Mouse (Mus musculus): ENCODE measurements around the gene Rpusd3. TPM values are rescaled to one million over a fixed set of nuclear protein-coding genes. Genes with fewer than 3 reads are reported as not detected.

The Rpusd3 gene
- total RNA-seq, 2 experiments from 2014 or later, result 32.7 to 32.9 TPM

GRCm38 (mm10) chr6:113390715-113391114 lies 28.4 kb downstream of the Rpusd3 start:
- no peak for DNase-seq (ENCODE audit: extremely low spot score in 1 of 2, low spot score in 1 of 2)

GRCm38 (mm10) chr6:113388960-113389359 lies 30.2 kb downstream of the Rpusd3 start, which contains the start of gene Ttll3:
Gene Ttll3, plus strand, starts transcription at chr6:113389260.
- DNase-seq (ENCODE audit: extremely low spot score in 1 of 2, low spot score in 1 of 2), result no peak

GRCm38 (mm10) chr6:113386025-113386424 lies 33.1 kb downstream of the Rpusd3 start:
- no peak for DNase-seq (ENCODE audit: extremely low spot score in 1 of 2, low spot score in 1 of 2)

GRCm38 (mm10) chr6:113385160-113385714 lies 33.9 kb downstream of the Rpusd3 start:
- DNase-seq (ENCODE audit: extremely low spot score in 1 of 2, low spot score in 1 of 2), result no peak

GRCm38 (mm10) chr6:113384351-113384927 lies 34.7 kb downstream of the Rpusd3 start:
- DNase-seq (ENCODE audit: extremely low spot score in 1 of 2, low spot score in 1 of 2), result no peak

- DNase-seq (ENCODE audit: extremely low spot score in 1 of 2, low spot score in 1 of 2), result no peak
Measured at GRCm38 (mm10) chr6:113380480-113380879, 38.7 kb downstream of the Rpusd3 start.

- DNase-seq (ENCODE audit: extremely low spot score in 1 of 2, low spot score in 1 of 2), result no peak
Measured at GRCm38 (mm10) chr6:113379246-113379645, 39.9 kb downstream of the Rpusd3 start.

- DNase-seq (ENCODE audit: extremely low spot score in 1 of 2, low spot score in 1 of 2), result peak; percentile 88 to 93
Measured at GRCm38 (mm10) chr6:113377496-113378385, 41.4 kb downstream of the Rpusd3 start, which contains the start of the genes Tada3 and Arpc4. Gene Tada3, minus strand, starts transcription at chr6:113377883. Gene Arpc4, plus strand, starts transcription at chr6:113378115.

GRCm38 (mm10) chr6:113377172-113377495 lies 42.0 kb downstream of the Rpusd3 start:
- DNase-seq (ENCODE audit: extremely low spot score in 1 of 2, low spot score in 1 of 2), result no peak

- DNase-seq (ENCODE audit: extremely low spot score in 1 of 2, low spot score in 1 of 2), result no peak
Measured at GRCm38 (mm10) chr6:113373491-113373890, 45.6 kb downstream of the Rpusd3 start.

- no peak for DNase-seq (ENCODE audit: extremely low spot score in 1 of 2, low spot score in 1 of 2)
Measured at GRCm38 (mm10) chr6:113370194-113370929, 48.8 kb downstream of the Rpusd3 start.

GRCm38 (mm10) chr6:113368577-113368976 lies 50.6 kb downstream of the Rpusd3 start:
- DNase-seq (ENCODE audit: extremely low spot score in 1 of 2, low spot score in 1 of 2), result no peak

GRCm38 (mm10) chr6:113368124-113368523 lies 51.0 kb downstream of the Rpusd3 start:
- DNase-seq (ENCODE audit: extremely low spot score in 1 of 2, low spot score in 1 of 2), result no peak

- no peak for DNase-seq (ENCODE audit: extremely low spot score in 1 of 2, low spot score in 1 of 2)
Measured at GRCm38 (mm10) chr6:113367574-113367973, 51.6 kb downstream of the Rpusd3 start.

- no peak for DNase-seq (ENCODE audit: extremely low spot score in 1 of 2, low spot score in 1 of 2)
Measured at GRCm38 (mm10) chr6:113366639-113367038, 52.5 kb downstream of the Rpusd3 start.

Small RNA genes lying within 50 kb of the gene (microRNA-seq; reads per million reads assigned to microRNA genes)
- 0 reads per million in 2 experiments for gene Gm24387

Other genes with a start within 250 kb of the Rpusd3 start
- gene Lhfpl4, start 224.0 kb downstream of the Rpusd3 start, total RNA-seq (2021), result 10 to 100 TPM; 73.2 to 84.9 TPM
- 10 to 100 TPM; 15.7 to 17.3 TPM for gene Mtmr14, start 181.5 kb downstream of the Rpusd3 start, total RNA-seq (2021)
- 10 to 100 TPM; 17.5 to 18.9 TPM for gene Cpne9, start 137.0 kb downstream of the Rpusd3 start, total RNA-seq (2021)
- 10 to 100 TPM; 32.2 to 35.1 TPM for gene Brpf1, start 112.2 kb downstream of the Rpusd3 start, total RNA-seq (2021)
- gene Ogg1, start 92.4 kb downstream of the Rpusd3 start, total RNA-seq (2021), result 1 to 10 TPM; 7.8 to 8.2 TPM
- gene Camk1, start 75.4 kb downstream of the Rpusd3 start, total RNA-seq (2021), result 10 to 100 TPM; 46.7 to 51.6 TPM
- 10 to 100 TPM; 50.1 to 53.2 TPM for gene Tada3, start 41.5 kb downstream of the Rpusd3 start, total RNA-seq (2021)
- 100 to 1,000 TPM; 320 to 364 TPM for gene Arpc4, start 41.2 kb downstream of the Rpusd3 start, total RNA-seq (2021)
- gene Ttll3, start 30.1 kb downstream of the Rpusd3 start, total RNA-seq (2021), result 10 to 100 TPM; 13.1 to 20.7 TPM
- not detected for gene Cidec, start 16.4 kb upstream of the Rpusd3 start, total RNA-seq (2021)
- 10 to 100 TPM; 42.8 to 48.0 TPM for gene Jagn1, start 23.2 kb upstream of the Rpusd3 start, total RNA-seq (2021)
- under 1 TPM; 0.22 to 0.52 TPM for gene Il17re, start 39.1 kb upstream of the Rpusd3 start, total RNA-seq (2021)
- 1 to 10 TPM; 6.0 to 6.3 TPM for gene Il17rc, start 52.1 kb upstream of the Rpusd3 start, total RNA-seq (2021)
- 100 to 1,000 TPM; 104 to 117 TPM for gene Creld1, start 64.0 kb upstream of the Rpusd3 start, total RNA-seq (2021)
- gene Prrt3, start 82.6 kb upstream of the Rpusd3 start, total RNA-seq (2021), result 10 to 100 TPM; 54.7 to 57.0 TPM
- gene Emc3, start 112.3 kb upstream of the Rpusd3 start, total RNA-seq (2021), result 10 to 100 TPM; 76.8 to 85.4 TPM
- 1 to 10 TPM; 1.4 to 2.3 TPM for gene Fancd2, start 112.3 kb upstream of the Rpusd3 start, total RNA-seq (2021)
- gene Fancd2os, start 181.4 kb upstream of the Rpusd3 start, total RNA-seq (2021), result under 1 TPM; 0.20 to 0.80 TPM
- 100 to 1,000 TPM; 228 to 246 TPM for gene Brk1, start 185.4 kb upstream of the Rpusd3 start, total RNA-seq (2021)
- gene Vhl, start 204.6 kb upstream of the Rpusd3 start, total RNA-seq (2021), result 10 to 100 TPM; 47.3 to 52.3 TPM
- gene Irak2, start 219.1 kb upstream of the Rpusd3 start, total RNA-seq (2021), result 10 to 100 TPM; 16.9 to 21.9 TPM

Measured in layer of hippocampus, postnatal 25 days (tissue).